Mouse (Mus musculus) midbrain, embryonic 11.5 days (tissue): ENCODE measurements at regions not wholly inside any gene's neighbourhood (a gene's known extent, or its start where the extent isn't known, plus 50 kb on each side); places are given as distances from the start of the nearest gene placed in this dataset.
A peak's percentile ranks its signal among the peaks of the same experiment; 100 is the strongest.

Experiments
- ATAC-seq: fragments of 200-750 bp; cut with Nextera tagmentation; 2 replicates; pipeline ENCODE4 v1.8.0; 2017; ENCODE audit warnings: moderate TSS enrichment, moderate library complexity; ENCODE audit not compliant: low FRiP score
- DNase-seq: peaks from one replicate; pipeline ENCODE4 v3.0.0; 2015; ENCODE audit warnings: low spot score; ENCODE audit errors: missing footprints
- H3K27ac ChIP-seq: fragments of 300-500 bp; sonication (generic); 2 replicates; pipeline ENCODE4 v1.5.1; 2014; ENCODE audit warnings: low read depth, low read length
- H3K27me3 ChIP-seq: fragments of 300-500 bp; sonication (generic); 2 replicates; pipeline ENCODE4 v1.6.1; 2014; ENCODE audit warnings: mild to moderate bottlenecking, low read length, moderate library complexity, mixed read lengths; ENCODE audit not compliant: control insufficient read depth, insufficient read depth
- H3K36me3 ChIP-seq: fragments of 300-500 bp; sonication (generic); 2 replicates; pipeline ENCODE4 v1.6.1; 2014; ENCODE audit warnings: mild to moderate bottlenecking, low read length, moderate library complexity, mixed read lengths; ENCODE audit not compliant: control insufficient read depth, insufficient read depth
- H3K4me1 ChIP-seq: fragments of 300-500 bp; sonication (generic); 2 replicates; pipeline ENCODE4 v1.6.1; 2014; ENCODE audit warnings: low read length; ENCODE audit not compliant: control insufficient read depth, insufficient read depth
- H3K4me2 ChIP-seq: fragments of 300-500 bp; sonication (generic); 2 replicates; pipeline ENCODE4 v1.6.1; 2014; ENCODE audit warnings: mild to moderate bottlenecking, moderate library complexity
- H3K4me3 ChIP-seq: fragments of 300-500 bp; sonication (generic); 2 replicates; pipeline ENCODE4 v1.5.1; 2014; ENCODE audit warnings: low read depth, low read length
- H3K9ac ChIP-seq: fragments of 300-500 bp; sonication (generic); 2 replicates; pipeline ENCODE4 v1.6.1; 2014; ENCODE audit warnings: low read length
- H3K9me3 ChIP-seq: fragments of 300-500 bp; sonication (generic); 2 replicates; pipeline ENCODE4 v1.6.1; 2016; ENCODE audit warnings: low read length; ENCODE audit not compliant: control insufficient read depth
- WGBS: fragments of 180-500 bp; shearing (Covaris S2); extraction: QIAGEN DNeasy Blood & Tissue Kit; methylation state at CpG from one replicate; pipeline ENCODE4 v1.1.7; 2014; 5-methylcytosine and 5-hydroxymethylcytosine counted together

DNA sequence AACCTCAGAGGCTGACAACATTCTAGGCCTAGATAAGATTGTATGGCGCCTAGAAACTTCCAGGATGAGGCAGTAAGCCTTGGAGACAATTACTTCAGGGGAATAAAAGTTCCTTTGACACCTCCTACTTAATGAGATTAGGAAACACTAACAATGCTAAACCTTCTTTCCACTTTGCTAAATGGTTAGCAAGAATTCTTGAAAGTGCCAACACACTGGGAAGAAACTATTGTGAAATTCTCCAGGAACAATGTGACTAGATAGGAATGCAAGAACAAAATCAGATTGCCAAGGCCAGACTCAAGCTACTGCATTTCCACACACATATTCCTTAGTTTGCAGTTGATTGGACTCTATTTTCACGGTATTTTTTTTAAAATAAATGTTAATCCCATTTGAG is 76.0 kb upstream of the Dpyd start:
- H3K4me3 ChIP-seq, result no peak overlapping the region
- H3K27me3 ChIP-seq, result no peaks in the 10 kb centered on the region
- DNase-seq, result peak; percentile 31
- WGBS, result 46% methylated on average over 2 of the region's 2 CpGs
- no peak overlapping the region for H3K9ac ChIP-seq
- no peaks in the 10 kb centered on the region for H3K4me1 ChIP-seq
- no peak overlapping the region for H3K4me2 ChIP-seq
- H3K27ac ChIP-seq, result no peak overlapping the region
- no peaks in the 10 kb centered on the region for H3K9me3 ChIP-seq
- no peaks in the 10 kb centered on the region for H3K36me3 ChIP-seq
- no peak for ATAC-seq

GRCm38 (mm10) chr3:118487408-118487807 is 74.5 kb upstream of the Dpyd start:
- no peak for ATAC-seq

DNA sequence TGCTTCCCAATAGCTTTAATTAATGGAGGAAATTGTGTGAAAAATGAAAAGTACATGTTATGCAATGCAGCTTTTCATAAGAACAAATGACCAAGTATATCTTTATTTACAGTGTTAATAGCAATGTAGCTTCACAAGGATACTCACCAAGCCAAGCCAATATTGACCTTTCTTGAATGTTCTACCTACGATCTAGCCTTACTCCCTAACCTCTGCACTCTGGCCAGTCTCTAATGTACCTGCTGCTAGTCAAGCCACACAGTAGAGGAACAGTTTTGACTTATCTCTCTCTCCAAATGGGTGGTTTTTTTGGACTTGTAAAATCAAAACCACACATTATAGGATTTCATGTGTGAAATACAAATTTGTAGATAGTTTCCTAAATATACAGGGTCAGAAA is 70.8 kb upstream of the Dpyd start:
- Histone ChIP-seq H3K9ac (no peak overlapping the region), H3K4me1 (no peaks in the 10 kb centered on the region), H3K27me3 (no peaks in the 10 kb centered on the region), H3K9me3 (no peaks in the 10 kb centered on the region), H3K4me3 (no peak overlapping the region), H3K4me2 (no peak overlapping the region), H3K27ac (no peak overlapping the region), H3K36me3 (no peaks in the 10 kb centered on the region)
- ATAC-seq (no peak), DNase-seq (peak; percentile 60)
- 93% methylated on average over 1 of the region's 1 CpGs for WGBS

More at GRCm38 (mm10) chr3:118487408-118487807, 74.5 kb upstream of the Dpyd start:
- whole genome bisulfite sequencing, result 71% methylated on average over 8 of the region's 8 CpGs
- no peak overlapping the region for H3K4me2 ChIP-seq
- DNase-seq, result peak; percentile 31
- no peak overlapping the region for H3K9ac ChIP-seq
- no peaks in the 10 kb centered on the region for H3K27me3 ChIP-seq
- no peak overlapping the region for H3K27ac ChIP-seq
- H3K36me3 ChIP-seq, result no peaks in the 10 kb centered on the region
- H3K4me3 ChIP-seq, result no peak overlapping the region
- H3K4me1 ChIP-seq, result no peaks in the 10 kb centered on the region
- no peaks in the 10 kb centered on the region for H3K9me3 ChIP-seq

DNA sequence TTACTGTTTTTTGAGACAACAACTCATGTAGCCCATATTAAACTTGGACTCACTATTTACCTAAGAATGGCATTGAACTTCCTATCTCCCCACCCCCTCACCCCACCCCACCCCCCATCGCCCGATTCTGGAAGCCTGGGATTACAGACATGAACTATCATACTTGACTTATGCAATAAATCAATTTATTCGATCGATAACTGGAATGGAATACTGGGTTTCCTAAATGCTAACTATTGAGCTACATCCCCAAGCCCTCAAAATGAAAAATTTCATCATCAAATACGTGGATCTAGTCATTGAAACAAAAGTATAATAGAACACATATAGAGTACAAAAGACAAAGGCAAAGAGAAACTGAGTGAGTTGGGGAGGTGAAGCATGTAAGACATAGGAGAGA is 70.1 kb upstream of the Dpyd start:
- 91% methylated on average over 5 of the region's 5 CpGs for WGBS
- Histone ChIP-seq H3K36me3 (no peaks in the 10 kb centered on the region), H3K4me1 (no peaks in the 10 kb centered on the region)

DNA sequence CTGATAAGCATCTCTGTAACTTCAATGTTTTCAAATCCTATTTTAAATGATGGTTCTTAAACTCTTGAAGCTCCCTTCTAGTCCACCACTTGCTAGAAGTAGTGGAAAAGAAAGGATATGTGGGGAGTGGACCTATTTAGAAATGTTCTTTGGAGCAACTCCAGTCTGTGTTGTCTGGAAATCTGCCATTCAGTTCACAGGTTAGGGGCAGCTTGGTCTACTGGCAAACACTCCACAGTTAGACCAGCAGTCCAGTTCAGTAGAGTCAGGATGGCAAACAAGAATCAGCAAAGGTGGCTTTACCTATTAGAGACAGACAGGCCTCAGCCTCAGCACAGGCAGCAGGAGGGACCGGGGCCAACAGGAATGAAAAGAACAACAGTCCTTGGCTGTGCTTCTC is 67.3 kb upstream of the Dpyd start:
- Histone ChIP-seq H3K27ac (no peak overlapping the region), H3K27me3 (no peaks in the 10 kb centered on the region), H3K4me2 (no peak overlapping the region), H3K36me3 (no peaks in the 10 kb centered on the region), H3K9ac (no peak overlapping the region), H3K4me3 (no peak overlapping the region), H3K4me1 (no peaks in the 10 kb centered on the region), H3K9me3 (no peaks in the 10 kb centered on the region)
- WGBS, result 70% methylated on average over 1 of the region's 1 CpGs
- DNase-seq (no peak), ATAC-seq (no peak)

More for the DNA sequence above, 70.1 kb upstream of the Dpyd start:
- DNase-seq, result no peak
- Histone ChIP-seq H3K27me3 (no peaks in the 10 kb centered on the region), H3K9me3 (no peaks in the 10 kb centered on the region), H3K4me3 (no peak overlapping the region), H3K4me2 (no peak overlapping the region), H3K9ac (no peak overlapping the region), H3K27ac (no peak overlapping the region)
- no peak for ATAC-seq

- 0 out of 2 replicates have a peak, but pooled peaks have one; percentile 54 for ATAC-seq
Observed at GRCm38 (mm10) chr3:118500234-118500633, 61.7 kb upstream of the Dpyd start.

DNA sequence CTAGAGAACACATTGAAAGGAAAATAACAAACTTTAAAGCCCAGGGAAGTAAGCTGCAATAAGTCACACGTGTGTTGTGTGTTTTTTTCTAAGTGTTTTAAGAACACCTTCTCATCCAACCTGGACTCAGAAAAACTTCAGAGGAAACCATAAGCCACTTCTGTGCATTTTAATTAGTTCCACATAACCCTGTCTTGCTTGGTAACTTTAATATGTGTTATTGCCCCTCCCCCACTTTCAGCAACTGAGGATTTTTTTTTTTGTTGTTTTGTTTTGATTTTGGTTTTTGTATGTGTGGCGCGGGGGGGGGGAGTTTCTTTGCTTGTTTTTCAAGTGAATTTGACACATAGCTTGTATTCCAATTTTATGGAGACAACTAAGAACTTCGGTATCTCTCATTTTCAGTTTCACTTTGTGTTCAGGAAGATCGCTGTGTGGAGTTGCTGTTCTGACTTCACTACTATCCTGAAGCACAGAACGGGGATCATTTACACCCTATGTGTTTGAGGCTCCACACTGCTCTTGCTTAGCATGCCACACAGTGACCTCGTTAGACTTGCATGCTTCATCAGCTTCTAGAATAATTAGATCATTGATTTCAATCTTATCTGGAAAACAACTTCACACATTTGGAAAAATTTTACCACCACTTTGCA is 54.2 kb upstream of the Dpyd start:
- no peak overlapping the region for H3K9ac ChIP-seq
- H3K36me3 ChIP-seq, result no peaks in the 10 kb centered on the region
- no peak overlapping the region for H3K27ac ChIP-seq
- no peaks in the 10 kb centered on the region for H3K4me1 ChIP-seq
- no peak overlapping the region for H3K4me3 ChIP-seq
- no peaks in the 10 kb centered on the region for H3K27me3 ChIP-seq
- DNase-seq, result no peak
- no peak overlapping the region for H3K4me2 ChIP-seq
- no peak for ATAC-seq
- H3K9me3 ChIP-seq, result no peaks in the 10 kb centered on the region
- 84% methylated on average over 7 of the region's 7 CpGs for WGBS

More at GRCm38 (mm10) chr3:118500234-118500633, 61.7 kb upstream of the Dpyd start:
- Histone ChIP-seq H3K4me1 (no peaks in the 10 kb centered on the region), H3K36me3 (no peaks in the 10 kb centered on the region), H3K27me3 (no peaks in the 10 kb centered on the region), H3K4me3 (no peak overlapping the region), H3K9me3 (no peaks in the 10 kb centered on the region), H3K4me2 (no peak overlapping the region), H3K9ac (no peak overlapping the region), H3K27ac (no peak overlapping the region)
- peak; percentile 72 for DNase-seq
- WGBS, result 20% methylated on average over 4 of the region's 4 CpGs

DNA sequence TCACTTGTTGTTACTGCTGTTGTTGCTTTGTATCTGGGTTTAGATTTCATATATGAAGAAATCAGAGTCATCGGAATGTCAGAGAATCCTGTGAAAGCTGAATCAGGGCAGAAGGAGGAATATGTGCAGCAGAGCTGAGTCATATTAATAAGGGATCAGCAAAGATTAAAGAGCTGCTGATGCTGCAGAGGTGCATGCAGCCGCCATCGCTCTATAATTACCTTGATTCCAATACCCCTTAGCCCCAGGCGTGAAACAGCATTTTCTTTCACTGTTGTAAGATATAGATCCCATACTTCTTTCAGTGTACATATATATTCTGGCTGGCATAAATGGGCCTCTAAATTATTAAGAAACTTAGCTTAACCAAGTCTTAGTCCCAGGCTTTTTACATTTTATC is 51.1 kb upstream of the Dpyd start:
- 87% methylated on average over 4 of the region's 4 CpGs for WGBS
- Histone ChIP-seq H3K4me2 (no peak overlapping the region), H3K27me3 (no peaks in the 10 kb centered on the region), H3K27ac (no peak overlapping the region), H3K36me3 (no peaks in the 10 kb centered on the region), H3K4me3 (no peak overlapping the region), H3K9me3 (no peaks in the 10 kb centered on the region), H3K9ac (no peak overlapping the region), H3K4me1 (no peaks in the 10 kb centered on the region)
- ATAC-seq, result no peak
- DNase-seq, result peak; percentile 75

DNA sequence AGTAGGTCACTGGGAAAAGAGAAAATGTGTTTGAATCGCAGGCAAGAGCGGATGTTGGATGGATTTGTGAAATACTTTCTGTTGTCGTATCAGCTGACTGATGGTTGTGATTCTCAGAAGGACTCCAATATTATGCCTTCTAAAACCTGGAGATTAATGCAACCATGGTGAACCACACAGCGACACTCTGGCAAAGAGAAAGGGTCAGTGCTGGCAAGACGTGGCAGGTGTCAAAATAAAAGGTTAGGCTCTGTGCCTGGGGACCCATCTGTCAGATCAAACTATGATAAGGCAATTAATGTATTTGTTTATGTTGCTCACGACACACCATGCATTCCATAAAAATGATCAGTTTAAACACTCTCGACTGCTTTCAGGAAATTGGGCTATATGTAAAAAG is 50.0 kb upstream of the Dpyd start:
- 0 out of 2 replicates have a peak, but pooled peaks have one; percentile 30 for ATAC-seq
- 54% methylated on average over 7 of the region's 7 CpGs for WGBS

More for the DNA sequence above, 50.0 kb upstream of the Dpyd start:
- Histone ChIP-seq H3K4me2 (no peak overlapping the region), H3K4me3 (no peak overlapping the region), H3K9ac (no peak overlapping the region), H3K4me1 (no peaks in the 10 kb centered on the region), H3K27me3 (no peaks in the 10 kb centered on the region), H3K27ac (no peak overlapping the region), H3K36me3 (no peaks in the 10 kb centered on the region), H3K9me3 (no peaks in the 10 kb centered on the region)
- DNase-seq, result peak; percentile 54
